Mouse (Mus musculus): ENCODE measurements at regions not wholly inside any gene's neighbourhood (a gene's known extent, or its start where the extent isn't known, plus 50 kb on each side); places are given as distances from the start of the nearest gene placed in this dataset.

DNA sequence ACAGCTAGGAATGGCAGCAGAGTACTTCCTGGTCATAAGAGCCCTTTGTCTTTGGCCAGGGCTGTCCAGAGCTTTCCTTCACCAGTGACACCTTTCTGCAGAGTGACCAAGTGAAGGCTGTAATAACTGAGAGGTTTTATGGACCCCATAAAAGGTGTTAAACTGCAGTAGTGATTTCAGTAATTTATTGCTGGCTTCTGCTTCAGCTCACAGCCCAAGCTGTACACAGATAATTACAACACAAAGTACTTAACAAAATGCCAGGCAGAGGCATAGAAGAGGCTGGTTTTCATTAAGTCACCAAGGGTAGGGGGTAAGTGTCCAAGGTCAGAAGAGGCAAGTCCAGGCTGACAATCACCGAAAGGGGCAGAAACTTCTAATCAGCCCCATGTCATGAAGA is 83.8 kb downstream of the Eif4e start:
- no peak overlapping the region for H3K9ac ChIP-seq (replicated peaks; ENCODE audit: low read length)
- no peak overlapping the region for H3K27ac ChIP-seq (replicated peaks; ENCODE audit: low read depth, low read length)
- ATAC-seq (ENCODE audit: low FRiP score, low TSS enrichment), result no peak
- WGBS, result 94% methylated on average over 1 of the region's 1 CpGs
- H3K9me3 ChIP-seq (ENCODE audit: control insufficient read depth, low read length), result no peaks in the 10 kb centered on the region
- H3K27me3 ChIP-seq (ENCODE audit: control insufficient read depth, insufficient read depth, low read length), result no peaks in the 10 kb centered on the region
- H3K36me3 ChIP-seq (ENCODE audit: control insufficient read depth, insufficient read depth, low read length), result no peaks in the 10 kb centered on the region
- H3K4me2 ChIP-seq (ENCODE audit: low read length), result no peak overlapping the region
- no peaks in the 10 kb centered on the region for H3K4me1 ChIP-seq (ENCODE audit: control insufficient read depth, insufficient read depth, low read length)
- H3K4me3 ChIP-seq (replicated peaks; ENCODE audit: low read depth, low read length), result no peak overlapping the region
- no peak for DNase-seq

DNA sequence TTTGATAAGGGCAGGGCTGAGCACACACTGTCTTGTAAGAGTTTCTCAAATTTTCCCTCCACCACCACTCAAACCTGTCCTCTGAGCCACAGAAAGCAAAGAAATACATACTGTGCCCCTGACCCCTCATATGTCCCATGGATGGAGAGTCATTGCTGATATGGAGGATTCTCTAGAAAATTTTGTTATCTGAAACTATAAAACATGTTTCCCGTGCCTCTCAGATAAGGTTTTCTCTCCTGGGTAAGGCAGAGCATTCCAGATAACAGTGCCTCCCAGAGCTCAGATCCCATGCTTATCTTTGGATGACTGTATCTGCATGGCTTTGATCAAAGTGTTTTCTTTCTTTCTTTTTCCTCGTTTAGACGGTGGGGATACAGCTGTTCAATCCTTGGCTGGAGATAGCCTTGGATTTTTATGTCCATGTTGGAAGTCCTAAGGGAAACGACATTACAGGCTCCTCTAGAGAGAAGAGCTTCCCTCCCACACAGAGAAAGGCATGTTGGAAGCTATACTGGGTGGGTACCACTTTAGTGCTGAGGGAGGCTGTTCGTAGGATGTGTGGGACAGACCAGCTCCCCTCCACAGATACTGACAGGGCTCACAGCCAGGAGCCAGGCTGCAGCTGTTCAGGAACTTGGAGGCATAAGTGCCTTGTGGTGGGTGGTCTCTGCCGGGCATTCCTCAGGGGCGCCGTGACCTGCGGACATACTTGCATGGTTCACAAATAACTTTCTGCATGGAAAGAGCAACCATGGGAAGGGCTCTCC is 87.1 kb downstream of the Eif4e start:
- Histone ChIP-seq H3K9ac (replicated peaks; ENCODE audit: low read length) (no peak overlapping the region), H3K36me3 (ENCODE audit: control insufficient read depth, insufficient read depth, low read length) (no peaks in the 10 kb centered on the region), H3K4me2 (ENCODE audit: low read length) (no peak overlapping the region), H3K27me3 (ENCODE audit: control insufficient read depth, insufficient read depth, low read length) (no peaks in the 10 kb centered on the region), H3K4me3 (replicated peaks; ENCODE audit: low read depth, low read length) (no peak overlapping the region), H3K4me1 (ENCODE audit: control insufficient read depth, insufficient read depth, low read length) (no peaks in the 10 kb centered on the region), H3K27ac (replicated peaks; ENCODE audit: low read depth, low read length) (no peak overlapping the region), H3K9me3 (ENCODE audit: control insufficient read depth, low read length) (no peaks in the 10 kb centered on the region)
- DNase-seq (no peak), ATAC-seq (ENCODE audit: low FRiP score, low TSS enrichment) (no peak)
- 81% methylated on average over 9 of the region's 9 CpGs for WGBS

DNA sequence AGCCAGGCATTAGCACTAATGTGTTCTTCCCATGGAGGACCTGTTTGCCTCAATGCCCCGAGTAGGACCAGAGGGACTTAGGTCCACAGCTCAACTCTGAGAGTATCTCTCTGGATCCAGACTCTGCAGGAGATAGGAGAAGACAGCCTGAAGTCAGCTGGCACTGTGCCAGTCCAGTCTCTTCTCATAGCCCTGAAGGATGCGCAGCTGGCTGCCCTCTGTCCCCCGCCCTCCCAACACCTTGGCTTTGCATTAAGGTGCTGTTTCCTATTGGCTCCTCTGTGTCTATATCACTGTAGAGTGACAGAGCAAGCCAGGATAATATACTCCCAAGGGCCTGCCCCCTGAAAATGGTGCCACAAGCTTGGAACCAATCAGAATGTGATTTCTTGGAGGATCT is 87.7 kb downstream of the Eif4e start:
- ATAC-seq (ENCODE audit: low FRiP score, low TSS enrichment) (no peak; the same call in 1 of the 2 replicates), DNase-seq (no peak)
- no peaks in the 10 kb centered on the region for H3K27me3 ChIP-seq (ENCODE audit: control insufficient read depth, insufficient read depth, low read length)
- H3K4me1 ChIP-seq (ENCODE audit: control insufficient read depth, insufficient read depth, low read length), result no peaks in the 10 kb centered on the region
- H3K4me3 ChIP-seq (replicated peaks; ENCODE audit: low read depth, low read length), result no peak overlapping the region
- H3K9ac ChIP-seq (replicated peaks; ENCODE audit: low read length), result no peak overlapping the region
- no peaks in the 10 kb centered on the region for H3K9me3 ChIP-seq (ENCODE audit: control insufficient read depth, low read length)
- no peak overlapping the region for H3K27ac ChIP-seq (replicated peaks; ENCODE audit: low read depth, low read length)
- 91% methylated on average over 3 of the region's 3 CpGs for WGBS
- no peaks in the 10 kb centered on the region for H3K36me3 ChIP-seq (ENCODE audit: control insufficient read depth, insufficient read depth, low read length)
- H3K4me2 ChIP-seq (ENCODE audit: low read length), result no peak overlapping the region

DNA sequence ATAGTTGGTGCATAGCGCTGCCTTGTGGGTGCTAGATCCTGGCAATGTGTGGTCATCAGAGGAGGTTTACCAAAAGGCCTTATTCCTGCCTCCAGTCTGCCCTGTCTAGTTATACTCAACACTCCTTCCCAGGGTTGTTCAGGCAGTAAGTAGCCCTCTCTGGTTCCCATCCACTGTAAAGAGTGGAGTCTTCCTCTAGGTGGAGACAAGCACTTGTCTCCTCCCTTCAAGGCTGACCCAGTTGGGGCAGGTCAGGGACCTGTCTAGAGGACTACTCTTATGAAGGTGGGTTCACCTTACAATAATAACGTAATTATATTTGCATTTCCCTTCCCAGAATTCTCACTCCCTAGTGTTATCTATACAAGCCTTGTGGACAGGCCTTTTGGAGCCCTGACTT is 88.9 kb downstream of the Eif4e start:
- H3K36me3 ChIP-seq (ENCODE audit: control insufficient read depth, insufficient read depth, low read length), result no peaks in the 10 kb centered on the region
- no peak overlapping the region for H3K27ac ChIP-seq (replicated peaks; ENCODE audit: low read depth, low read length)
- no peak overlapping the region for H3K4me3 ChIP-seq (replicated peaks; ENCODE audit: low read depth, low read length)
- DNase-seq, result no peak
- no peak overlapping the region for H3K9ac ChIP-seq (replicated peaks; ENCODE audit: low read length)
- no peaks in the 10 kb centered on the region for H3K27me3 ChIP-seq (ENCODE audit: control insufficient read depth, insufficient read depth, low read length)
- ATAC-seq (ENCODE audit: low FRiP score, low TSS enrichment), result no peak
- 86% methylated on average over 2 of the region's 2 CpGs for WGBS
- H3K4me1 ChIP-seq (ENCODE audit: control insufficient read depth, insufficient read depth, low read length), result no peaks in the 10 kb centered on the region
- no peaks in the 10 kb centered on the region for H3K9me3 ChIP-seq (ENCODE audit: control insufficient read depth, low read length)
- no peak overlapping the region for H3K4me2 ChIP-seq (ENCODE audit: low read length)

DNA sequence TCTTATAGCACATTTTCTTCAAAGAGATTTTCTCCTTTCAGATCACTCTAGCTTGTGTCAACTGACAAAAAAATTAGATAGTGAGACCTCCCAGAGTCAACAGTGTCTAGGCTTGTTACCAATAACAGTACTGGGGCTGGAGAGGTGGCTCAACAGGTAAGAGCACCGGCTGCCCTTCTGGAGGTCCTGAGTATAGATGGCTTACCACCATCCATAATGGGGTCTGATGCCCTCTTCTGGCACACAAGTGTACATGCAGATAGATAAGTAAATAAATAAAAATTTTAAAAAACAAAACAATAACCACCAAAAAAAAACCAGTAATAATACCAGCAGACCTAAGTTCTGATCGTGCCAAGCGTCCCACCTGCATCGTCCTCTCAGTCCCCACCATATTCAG is 94.3 kb downstream of the Eif4e start:
- H3K36me3 ChIP-seq (ENCODE audit: control insufficient read depth, insufficient read depth, low read length), result no peaks in the 10 kb centered on the region
- H3K4me3 ChIP-seq (replicated peaks; ENCODE audit: low read depth, low read length), result no peak overlapping the region
- H3K9me3 ChIP-seq (ENCODE audit: control insufficient read depth, low read length), result no peaks in the 10 kb centered on the region
- no peaks in the 10 kb centered on the region for H3K27me3 ChIP-seq (ENCODE audit: control insufficient read depth, insufficient read depth, low read length)
- WGBS, result 91% methylated on average over 4 of the region's 4 CpGs
- H3K4me2 ChIP-seq (ENCODE audit: low read length), result no peak overlapping the region
- no peak overlapping the region for H3K9ac ChIP-seq (replicated peaks; ENCODE audit: low read length)
- H3K4me1 ChIP-seq (ENCODE audit: control insufficient read depth, insufficient read depth, low read length), result no peaks in the 10 kb centered on the region
- ATAC-seq (ENCODE audit: low FRiP score, low TSS enrichment) (no peak), DNase-seq (no peak)
- no peak overlapping the region for H3K27ac ChIP-seq (replicated peaks; ENCODE audit: low read depth, low read length)

DNA sequence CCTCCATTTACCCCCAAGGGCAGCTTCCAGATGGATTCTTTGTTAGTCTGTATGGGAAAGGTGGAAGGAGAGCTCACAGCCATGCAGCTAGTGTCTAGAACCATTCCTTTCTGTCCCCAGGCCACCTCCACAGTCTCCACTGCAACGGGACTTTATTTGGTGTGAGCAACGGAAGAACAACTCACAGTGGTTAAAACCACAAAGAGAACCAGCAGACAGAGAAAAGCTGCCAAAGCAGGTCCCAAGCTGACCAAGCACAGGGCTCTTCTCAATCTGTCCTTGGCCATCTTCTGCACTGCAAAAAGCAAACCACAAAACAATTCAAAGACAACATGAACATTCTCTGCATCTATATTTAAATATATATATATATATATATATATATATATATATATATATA is 98.1 kb downstream of the Eif4e start:
- no peak for ATAC-seq (ENCODE audit: low FRiP score, low TSS enrichment)
- WGBS, result 85% methylated on average over 2 of the region's 2 CpGs
- no peak overlapping the region for H3K4me3 ChIP-seq (replicated peaks; ENCODE audit: low read depth, low read length)

DNA sequence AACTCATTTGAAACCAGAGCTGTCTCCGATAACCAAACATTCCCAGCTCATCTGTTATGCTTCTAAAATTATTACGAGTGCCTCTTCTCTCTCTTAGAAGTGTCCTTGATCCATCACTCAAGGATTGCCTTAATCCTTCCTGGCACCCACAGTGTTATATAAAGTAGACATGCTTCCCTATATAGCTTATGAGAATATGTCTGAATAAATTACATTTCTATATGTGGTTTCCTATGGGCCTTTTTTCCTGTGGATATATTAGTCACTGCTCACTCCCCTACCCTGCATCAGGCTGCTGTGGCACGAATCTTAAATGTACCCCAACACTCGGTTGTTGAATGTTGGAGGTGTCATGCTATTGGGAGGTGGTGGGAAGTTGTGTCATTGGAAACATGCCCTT is 100.3 kb downstream of the Eif4e start:
- H3K4me1 ChIP-seq (ENCODE audit: control insufficient read depth, insufficient read depth, low read length), result no peaks in the 10 kb centered on the region
- DNase-seq, result no peak
- H3K4me2 ChIP-seq (ENCODE audit: low read length), result no peak overlapping the region
- H3K27ac ChIP-seq (replicated peaks; ENCODE audit: low read depth, low read length), result no peak overlapping the region
- H3K9ac ChIP-seq (replicated peaks; ENCODE audit: low read length), result no peak overlapping the region
- H3K36me3 ChIP-seq (ENCODE audit: control insufficient read depth, insufficient read depth, low read length), result no peaks in the 10 kb centered on the region
- H3K9me3 ChIP-seq (ENCODE audit: control insufficient read depth, low read length), result no peaks in the 10 kb centered on the region
- H3K27me3 ChIP-seq (ENCODE audit: control insufficient read depth, insufficient read depth, low read length), result no peaks in the 10 kb centered on the region
- 93% methylated on average over 4 of the region's 4 CpGs for WGBS
- ATAC-seq (ENCODE audit: low FRiP score, low TSS enrichment), result no peak
- H3K4me3 ChIP-seq (replicated peaks; ENCODE audit: low read depth, low read length), result no peak overlapping the region

More for the DNA sequence above, 98.1 kb downstream of the Eif4e start:
- Histone ChIP-seq H3K27me3 (ENCODE audit: control insufficient read depth, insufficient read depth, low read length) (no peaks in the 10 kb centered on the region), H3K27ac (replicated peaks; ENCODE audit: low read depth, low read length) (no peak overlapping the region), H3K4me2 (ENCODE audit: low read length) (no peak overlapping the region), H3K9me3 (ENCODE audit: control insufficient read depth, low read length) (no peaks in the 10 kb centered on the region), H3K9ac (replicated peaks; ENCODE audit: low read length) (no peak overlapping the region), H3K36me3 (ENCODE audit: control insufficient read depth, insufficient read depth, low read length) (no peaks in the 10 kb centered on the region), H3K4me1 (ENCODE audit: control insufficient read depth, insufficient read depth, low read length) (no peaks in the 10 kb centered on the region)
- no peak for DNase-seq

DNA sequence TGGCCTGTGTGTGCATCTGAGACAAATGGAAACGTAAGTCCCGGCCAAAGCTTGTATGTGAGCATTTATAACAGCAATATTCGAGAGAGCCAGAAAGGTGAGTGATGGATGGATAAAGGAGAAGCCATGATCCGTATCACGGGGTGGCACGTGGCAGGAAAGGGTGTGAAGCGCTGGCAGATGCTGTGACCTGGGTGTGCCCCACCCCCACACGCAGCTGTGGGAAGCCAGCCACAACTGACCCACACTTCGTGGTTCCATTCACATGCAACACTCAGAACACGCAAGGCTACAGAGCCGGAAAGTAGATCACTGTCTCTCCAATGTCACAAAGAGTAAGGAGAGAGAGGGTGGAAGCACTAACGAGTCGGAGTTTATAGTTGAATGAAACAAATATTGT is 104.3 kb downstream of the Eif4e start:
- no peak overlapping the region for H3K27ac ChIP-seq (replicated peaks; ENCODE audit: low read depth, low read length)
- no peaks in the 10 kb centered on the region for H3K27me3 ChIP-seq (ENCODE audit: control insufficient read depth, insufficient read depth, low read length)
- H3K4me1 ChIP-seq (ENCODE audit: control insufficient read depth, insufficient read depth, low read length), result no peaks in the 10 kb centered on the region
- H3K9me3 ChIP-seq (ENCODE audit: control insufficient read depth, low read length), result no peaks in the 10 kb centered on the region
- H3K4me3 ChIP-seq (replicated peaks; ENCODE audit: low read depth, low read length), result no peak overlapping the region
- DNase-seq (no peak), ATAC-seq (ENCODE audit: low FRiP score, low TSS enrichment) (no peak)
- no peak overlapping the region for H3K4me2 ChIP-seq (ENCODE audit: low read length)
- H3K36me3 ChIP-seq (ENCODE audit: control insufficient read depth, insufficient read depth, low read length), result no peaks in the 10 kb centered on the region
- H3K9ac ChIP-seq (replicated peaks; ENCODE audit: low read length), result no peak overlapping the region
- WGBS, result 91% methylated on average over 13 of the region's 13 CpGs

DNA sequence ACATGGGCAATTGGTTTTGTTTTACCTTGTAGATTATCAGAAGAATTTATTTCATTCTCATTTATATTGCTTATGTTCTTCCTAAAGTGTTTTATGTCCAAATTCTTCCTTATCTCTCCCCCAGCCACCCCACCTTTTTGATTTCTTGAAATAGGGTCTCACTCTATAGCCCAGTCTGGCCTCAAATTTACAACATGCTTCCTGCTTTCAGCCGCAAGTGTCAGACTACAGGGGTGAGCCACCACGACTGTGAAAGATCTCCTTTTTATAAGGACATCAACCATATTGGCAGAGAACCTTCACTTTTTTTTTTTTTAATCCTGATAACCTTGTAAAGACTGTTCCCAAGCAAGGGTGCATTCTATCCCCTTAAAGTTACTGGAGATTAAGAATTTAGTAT is 106.1 kb downstream of the Eif4e start:
- H3K36me3 ChIP-seq (ENCODE audit: control insufficient read depth, insufficient read depth, low read length), result no peaks in the 10 kb centered on the region
- WGBS, result 81% methylated on average over 2 of the region's 2 CpGs
- no peaks in the 10 kb centered on the region for H3K27me3 ChIP-seq (ENCODE audit: control insufficient read depth, insufficient read depth, low read length)
- ATAC-seq (ENCODE audit: low FRiP score, low TSS enrichment), result no peak
- H3K4me2 ChIP-seq (ENCODE audit: low read length), result no peak overlapping the region
- H3K4me3 ChIP-seq (replicated peaks; ENCODE audit: low read depth, low read length), result no peak overlapping the region
- H3K9me3 ChIP-seq (ENCODE audit: control insufficient read depth, low read length), result no peaks in the 10 kb centered on the region
- no peak overlapping the region for H3K27ac ChIP-seq (replicated peaks; ENCODE audit: low read depth, low read length)
- no peaks in the 10 kb centered on the region for H3K4me1 ChIP-seq (ENCODE audit: control insufficient read depth, insufficient read depth, low read length)
- DNase-seq, result no peak
- H3K9ac ChIP-seq (replicated peaks; ENCODE audit: low read length), result no peak overlapping the region

All from midbrain, embryonic 14.5 days (tissue).